Mouse (Mus musculus) lung, embryonic 16.5 days (tissue): ENCODE measurements around the gene Myo1d. TPM values are rescaled to one million over a fixed set of nuclear protein-coding genes. Genes with fewer than 3 reads are reported as not detected.

Experiments
- ATAC-seq: fragments of 200-750 bp; cut with Nextera tagmentation; 2 replicates; pipeline ENCODE4 v1.8.0; 2017; ENCODE audit warnings: low read depth, mild to moderate bottlenecking, moderate library complexity
- H3K27ac ChIP-seq: fragments of 300-500 bp; sonication (generic); 2 replicates; pipeline ENCODE4 v1.5.1; 2014; ENCODE audit warnings: mild to moderate bottlenecking, control low read depth, low read length
- H3K27me3 ChIP-seq: fragments of 300-500 bp; sonication (generic); 2 replicates; pipeline ENCODE4 v1.6.1; 2014; ENCODE audit warnings: low read depth, low read length, mixed read lengths; ENCODE audit not compliant: control insufficient read depth, insufficient read depth
- H3K36me3 ChIP-seq: fragments of 300-500 bp; sonication (generic); 2 replicates; pipeline ENCODE4 v1.6.1; 2014; ENCODE audit warnings: low read length; ENCODE audit not compliant: control insufficient read depth, insufficient read depth
- H3K4me1 ChIP-seq: fragments of 300-500 bp; sonication (generic); replicated peaks from 2 replicates; pipeline ENCODE4 v1.6.1; 2014; ENCODE audit warnings: low read length, mixed read lengths; ENCODE audit not compliant: control insufficient read depth, insufficient read depth
- H3K4me2 ChIP-seq: fragments of 300-500 bp; sonication (generic); 2 replicates; pipeline ENCODE4 v1.6.1; 2014; ENCODE audit warnings: low read depth, low read length, control low read depth
- H3K4me3 ChIP-seq: fragments of 300-500 bp; sonication (generic); 2 replicates; pipeline ENCODE4 v1.5.1; 2014; ENCODE audit warnings: mild to moderate bottlenecking, low read length, control low read depth
- H3K9ac ChIP-seq: fragments of 300-500 bp; sonication (generic); 2 replicates; pipeline ENCODE4 v1.6.1; 2014; ENCODE audit warnings: low read length, control low read depth
- H3K9me3 ChIP-seq: fragments of 300-500 bp; sonication (generic); 2 replicates; pipeline ENCODE4 v1.6.1; 2016; ENCODE audit warnings: low read length; ENCODE audit not compliant: control insufficient read depth
- whole genome bisulfite sequencing: fragments of 180-500 bp; shearing (Covaris S2); extraction: QIAGEN DNeasy Blood & Tissue Kit; methylation state at CpG from one replicate; pipeline ENCODE4 v1.1.7; 2014; 5-methylcytosine and 5-hydroxymethylcytosine counted together
- polyA plus RNA-seq: library from polyadenylated mRNA; unstranded; fragments of >200 nt; fragmentation: Nextera tagmentation; extraction: Ambion mirVana; gene quantifications from 2 replicates; pipeline ENCODE4 v1.2.1, GENCODE M21; 2015

Myo1d gene
- polyA plus RNA-seq: 21.0 and 21.7 TPM in 2 replicates

- Histone ChIP-seq H3K9me3 (no peaks in the 10 kb centered on the region), H3K4me3 (peak within 1 kb of the TSS; percentile 86), H3K4me2 (peak within 1 kb of the TSS; percentile 92), H3K9ac (peak within 1 kb of the TSS; percentile 87), H3K36me3 (no peaks in the 10 kb centered on the region), H3K27ac (peak within 1 kb of the TSS; percentile 94), H3K27me3 (no peaks in the 10 kb centered on the region), H3K4me1 (peaks cover 10% of the 10 kb centered on the region)
- peak; percentile 97 for ATAC-seq
- under 1% methylated on average over 38 of the region's 87 CpGs for WGBS
Observed at GRCm38 (mm10) chr11:80779527-80780344, at the start of gene Myo1d. Gene Myo1d, minus strand, starts transcription at chr11:80780025.

GRCm38 (mm10) chr11:80821794-80822193, 42.0 kb upstream of the Myo1d start:
- Histone ChIP-seq H3K9ac (no peak overlapping the region), H3K4me2 (no peak overlapping the region), H3K4me1 (peaks cover 12% of the 10 kb centered on the region), H3K9me3 (no peaks in the 10 kb centered on the region), H3K36me3 (peaks cover 13% of the 10 kb centered on the region), H3K27me3 (no peaks in the 10 kb centered on the region), H3K4me3 (no peak overlapping the region), H3K27ac (peak overlapping the region; percentile 51)
- no peak for ATAC-seq
- 66% methylated on average over 9 of the region's 9 CpGs for whole genome bisulfite sequencing

DNA sequence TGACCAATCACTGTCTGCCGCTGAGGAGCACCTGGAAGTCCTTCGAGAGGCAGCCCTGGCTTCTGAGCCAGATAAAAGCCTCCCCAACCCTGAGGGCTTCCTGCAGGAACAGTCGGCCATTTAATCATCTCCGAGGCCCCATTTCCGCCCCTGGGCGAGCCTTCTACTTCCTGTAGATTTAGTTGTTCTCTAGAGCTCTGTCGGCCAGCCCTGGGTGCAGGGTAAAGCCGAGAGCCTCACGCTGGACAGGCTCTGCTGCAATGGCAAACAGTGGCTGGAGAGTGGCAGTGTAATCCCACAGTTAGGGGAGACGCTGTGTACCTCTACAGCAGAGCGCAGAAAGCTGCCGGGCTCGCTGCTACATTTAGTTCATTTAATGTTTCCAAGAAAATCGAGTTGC, 41.5 kb upstream of the Myo1d start:
- WGBS: 56% methylated on average over 14 of the region's 14 CpGs
- Histone ChIP-seq H3K4me2 (no peak overlapping the region), H3K27me3 (no peaks in the 10 kb centered on the region), H3K27ac (peak overlapping the region; percentile 51), H3K36me3 (peaks cover 13% of the 10 kb centered on the region), H3K9me3 (no peaks in the 10 kb centered on the region), H3K4me3 (no peak overlapping the region), H3K9ac (no peak overlapping the region), H3K4me1 (peaks cover 12% of the 10 kb centered on the region)
- ATAC-seq: peak; percentile 45

GRCm38 (mm10) chr11:80820085-80820484, 40.3 kb upstream of the Myo1d start:
- Histone ChIP-seq H3K4me1 (peaks cover 12% of the 10 kb centered on the region), H3K9me3 (no peaks in the 10 kb centered on the region), H3K4me2 (no peak overlapping the region), H3K4me3 (no peak overlapping the region), H3K36me3 (peaks cover 21% of the 10 kb centered on the region), H3K9ac (no peak overlapping the region), H3K27me3 (no peaks in the 10 kb centered on the region), H3K27ac (no peak overlapping the region)
- ATAC-seq: peak; percentile 44
- 86% methylated on average over 3 of the region's 3 CpGs for WGBS

- peak overlapping the region; percentile 65 for H3K27ac ChIP-seq
- H3K9me3 ChIP-seq: no peaks in the 10 kb centered on the region
- WGBS: 25% methylated on average over 11 of the region's 11 CpGs
- no peak overlapping the region for H3K9ac ChIP-seq
- H3K4me3 ChIP-seq: no peak overlapping the region
- H3K36me3 ChIP-seq: peaks cover 25% of the 10 kb centered on the region
- no peaks in the 10 kb centered on the region for H3K27me3 ChIP-seq
- 0 out of 2 replicates have a peak overlapping the region, but pooled peaks have one; percentile 25 for H3K4me2 ChIP-seq
- H3K4me1 ChIP-seq: peaks cover 12% of the 10 kb centered on the region
- ATAC-seq: peak; percentile 70
Observed at GRCm38 (mm10) chr11:80818060-80818697, 38.4 kb upstream of the Myo1d start.

GRCm38 (mm10) chr11:80815354-80815753, 35.5 kb upstream of the Myo1d start:
- no peak overlapping the region for H3K9ac ChIP-seq
- WGBS: 80% methylated on average over 7 of the region's 7 CpGs
- H3K4me1 ChIP-seq: peaks cover 20% of the 10 kb centered on the region
- H3K27me3 ChIP-seq: no peaks in the 10 kb centered on the region
- H3K4me2 ChIP-seq: no peak overlapping the region
- no peak overlapping the region for H3K4me3 ChIP-seq
- no peaks in the 10 kb centered on the region for H3K9me3 ChIP-seq
- H3K36me3 ChIP-seq: peaks cover 24% of the 10 kb centered on the region
- ATAC-seq: no peak
- no peak overlapping the region for H3K27ac ChIP-seq

DNA sequence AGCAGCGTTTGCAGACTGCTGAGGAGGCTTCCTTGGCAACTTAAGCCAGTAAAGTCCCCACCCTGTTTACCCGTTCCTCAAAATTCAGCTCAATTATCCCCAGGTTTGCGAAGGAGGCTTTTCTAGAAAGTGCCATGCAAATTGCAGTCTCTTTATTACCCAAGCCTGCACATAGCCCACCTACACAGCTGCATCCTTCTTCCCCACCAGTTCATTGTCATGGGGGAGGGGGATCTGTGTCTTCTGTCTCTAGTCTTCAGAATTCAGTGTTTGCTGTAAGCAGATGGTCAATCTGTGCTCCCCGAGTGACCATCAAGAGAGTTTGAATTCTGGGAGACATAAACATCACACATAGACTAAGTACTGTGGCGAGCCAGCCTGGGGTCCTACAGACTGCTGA, 31.3 kb upstream of the Myo1d start:
- peaks cover 19% of the 10 kb centered on the region for H3K4me1 ChIP-seq
- WGBS: 12% methylated on average over 5 of the region's 5 CpGs
- H3K9me3 ChIP-seq: no peaks in the 10 kb centered on the region
- H3K36me3 ChIP-seq: peaks cover 19% of the 10 kb centered on the region
- H3K4me2 ChIP-seq: peak overlapping the region; percentile 77
- H3K27me3 ChIP-seq: no peaks in the 10 kb centered on the region
- no peak for ATAC-seq
- peak overlapping the region; percentile 88 for H3K9ac ChIP-seq
- no peak overlapping the region; the same call in 1 of the 2 replicates for H3K27ac ChIP-seq
- H3K4me3 ChIP-seq: peak overlapping the region; percentile 61

DNA sequence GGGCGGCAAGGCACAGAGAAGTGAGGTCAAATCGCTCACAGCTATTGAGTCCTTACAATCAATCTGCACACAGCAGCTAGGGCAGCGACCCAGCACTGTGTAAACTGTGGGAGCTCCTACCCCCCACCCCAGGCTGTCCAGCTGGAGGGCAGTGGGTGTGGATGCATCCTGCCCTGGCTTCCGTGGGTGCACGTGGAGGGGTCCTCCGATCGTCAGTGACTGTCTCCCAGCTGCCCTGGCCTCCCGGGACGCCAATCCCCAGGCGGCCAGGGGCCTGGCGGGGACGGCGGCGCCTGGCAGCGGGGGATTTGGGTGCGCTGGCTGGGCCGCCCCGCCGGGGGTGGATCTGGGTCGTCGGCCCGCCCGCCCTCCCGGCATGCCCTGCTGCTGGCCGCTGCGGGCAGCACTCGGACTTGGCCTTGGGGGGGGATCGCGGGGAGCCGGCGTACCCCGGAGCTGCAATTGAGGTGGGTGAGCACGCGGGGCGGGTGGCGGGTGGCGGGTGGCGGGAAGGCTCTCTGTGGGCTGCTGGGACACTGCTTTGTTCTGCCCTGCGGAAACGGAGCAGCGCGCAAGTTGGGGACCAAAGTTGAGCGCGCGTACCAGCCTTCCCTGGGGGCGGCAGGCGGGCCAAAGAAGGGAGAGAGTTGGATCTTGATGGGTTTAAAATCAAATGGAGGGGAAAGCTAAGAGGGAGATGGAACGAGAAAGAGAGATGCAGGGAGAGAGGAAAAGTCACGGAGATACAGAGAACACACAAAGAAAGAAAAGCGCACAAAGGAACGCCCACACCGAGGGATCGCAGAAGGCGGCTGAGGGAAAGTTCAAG, 30.4 kb upstream of the Myo1d start, which contains the start of gene Tmem98:
Tmem98 (plus strand) TSS at position 183 of the 829 bp plus-strand sequence.
- H3K4me2 ChIP-seq: peak within 1 kb of the TSS; percentile 77
- H3K4me3 ChIP-seq: peak within 1 kb of the TSS; percentile 61
- peak within 1 kb of the TSS; percentile 92 for H3K27ac ChIP-seq
- H3K4me1 ChIP-seq: peaks cover 19% of the 10 kb centered on the region
- peak; percentile 88 for ATAC-seq
- no peaks in the 10 kb centered on the region for H3K9me3 ChIP-seq
- H3K9ac ChIP-seq: peak within 1 kb of the TSS; percentile 88
- no peaks in the 10 kb centered on the region for H3K27me3 ChIP-seq
- WGBS: 1% methylated on average over 49 of the region's 54 CpGs
- peaks cover 12% of the 10 kb centered on the region for H3K36me3 ChIP-seq

GRCm38 (mm10) chr11:80809666-80809992, 29.8 kb upstream of the Myo1d start:
- ATAC-seq: peak; percentile 52
- Histone ChIP-seq H3K9me3 (no peaks in the 10 kb centered on the region), H3K4me1 (peaks cover 19% of the 10 kb centered on the region), H3K4me3 (peak overlapping the region; percentile 61), H3K9ac (peak overlapping the region; percentile 88), H3K27me3 (no peaks in the 10 kb centered on the region), H3K36me3 (peaks cover 11% of the 10 kb centered on the region), H3K27ac (peak overlapping the region; percentile 92), H3K4me2 (peak overlapping the region; percentile 77)
- 14% methylated on average over 5 of the region's 6 CpGs for WGBS
